Mouse (Mus musculus) Patski (cell line): ENCODE measurements around the gene Pald1. TPM values are rescaled to one million over a fixed set of nuclear protein-coding genes. Genes with fewer than 3 reads are reported as not detected.
A peak's percentile ranks its signal among the peaks of the same experiment; 100 is the strongest.

ENCODE experiments used
- ATAC-seq: fragments of 100-300 bp; one replicate; pipeline ENCODE4 v1.8.0; 2021
- CTCF ChIA-PET: fragments of 350-600 bp; sonication (Branson Sonifier 250); formaldehyde crosslinking; loops from one replicate; lab custom pipeline; 2022; ENCODE audit warnings: inconsistent platforms; lab: Charles Lee
- POLR2A ChIA-PET: fragments of 350-600 bp; sonication (Branson Sonifier 250); formaldehyde crosslinking; loops from one replicate; lab custom pipeline; 2022; ENCODE audit warnings: antibody characterized with exemption, inconsistent platforms; lab: Charles Lee
- DNase-seq: peaks from one replicate; pipeline ENCODE4 v3.0.0-alpha.2; 2011; ENCODE audit warnings: low read depth, low spot score
- H3K27me3 ChIP-seq: fragments of 371-371 bp; one replicate; pipeline ENCODE4 v1.5.1; 2021
- CTCF ChIP-seq: fragments of 100-300 bp; IDR thresholded peaks from one replicate; pipeline ENCODE4 v1.5.1; 2021
- in situ Hi-C: fragments of 300-500 bp; cut with MboI; formaldehyde crosslinking; loops from 3 replicates; pipeline ENCODE4 v1.11.1; 2018; ENCODE audit warnings: low pct_unique_long_range_greater_than_20kb, mixed read lengths
- polyA plus RNA-seq: library from polyadenylated mRNA; unstranded; gene quantifications from one replicate; pipeline ENCODE4 v1.2.3, GENCODE M21; 2021

Gene Pald1
- polyA plus RNA-seq, 1 experiment from 2014 or later, result 14.5 TPM

DNA sequence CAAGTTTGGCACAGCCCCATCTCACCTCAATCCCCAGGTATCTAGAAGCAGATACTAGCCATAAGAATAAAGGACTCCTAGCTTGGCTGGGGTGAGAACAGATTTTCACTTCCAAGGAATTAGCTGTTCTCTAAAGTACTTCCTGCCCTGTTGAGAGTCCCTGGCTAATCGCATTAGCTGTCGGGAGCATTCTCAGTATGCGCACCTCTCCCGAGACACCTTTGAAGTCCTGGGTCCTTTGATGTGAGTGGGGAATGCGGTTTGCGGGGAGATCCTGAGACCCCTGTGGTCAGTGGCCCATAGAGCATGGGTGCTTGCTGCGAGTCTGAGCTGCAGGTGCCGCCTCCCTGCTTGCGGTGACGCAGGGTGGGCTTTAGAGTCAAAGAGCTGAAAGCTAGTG lies 22.6 kb upstream of the Pald1 start:
- no peak for ATAC-seq
- no peak for TF ChIP-seq CTCF
- POLR2A ChIA-PET, result no interaction called here

DNA sequence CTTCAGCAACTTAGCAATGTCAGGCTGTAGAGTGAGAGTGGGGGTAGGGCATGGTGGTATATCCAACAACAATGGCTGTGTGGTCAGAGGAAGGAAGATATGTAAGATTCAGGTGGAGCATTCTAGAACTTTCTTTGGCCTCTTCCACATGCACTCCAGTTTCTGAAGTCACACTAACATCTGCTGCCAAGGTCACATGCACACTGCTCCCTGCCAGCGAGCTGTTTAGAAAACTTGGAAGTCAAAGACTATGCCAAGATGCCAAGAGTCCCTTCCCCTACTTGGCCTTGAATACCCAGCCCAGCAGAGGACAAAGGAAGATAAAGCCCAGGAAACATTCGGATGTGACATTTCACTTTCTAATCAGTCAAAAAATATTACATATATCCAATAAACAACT lies 19.6 kb upstream of the Pald1 start:
- ChIA-PET CTCF (interaction anchor here (0.6 to 1.3 kb wide), 5 partner anchors 59 to 203 kb away, joined by 3 to 4 read pairs (median 3); no protein-coding TSS in a partner anchor), POLR2A (no interaction called here)
- DNase-seq (no peak), ATAC-seq (no peak)
- TF ChIP-seq CTCF, result no peak
- no peaks in the 10 kb centered on the region for H3K27me3 ChIP-seq
- in situ Hi-C loops, result no loop called here

More for the DNA sequence above, 22.6 kb upstream of the Pald1 start:
- H3K27me3 ChIP-seq, result no peaks in the 10 kb centered on the region
- CTCF ChIA-PET, result interaction anchor here (1.4 kb wide), 1 partner anchor 16 kb away, joined by 3 read pairs; no protein-coding TSS in a partner anchor
- in situ Hi-C loops, result loop anchor here (5.0 kb wide), 1 partner anchor 209 kb away; no protein-coding TSS in a partner anchor
- no peak for DNase-seq

DNA sequence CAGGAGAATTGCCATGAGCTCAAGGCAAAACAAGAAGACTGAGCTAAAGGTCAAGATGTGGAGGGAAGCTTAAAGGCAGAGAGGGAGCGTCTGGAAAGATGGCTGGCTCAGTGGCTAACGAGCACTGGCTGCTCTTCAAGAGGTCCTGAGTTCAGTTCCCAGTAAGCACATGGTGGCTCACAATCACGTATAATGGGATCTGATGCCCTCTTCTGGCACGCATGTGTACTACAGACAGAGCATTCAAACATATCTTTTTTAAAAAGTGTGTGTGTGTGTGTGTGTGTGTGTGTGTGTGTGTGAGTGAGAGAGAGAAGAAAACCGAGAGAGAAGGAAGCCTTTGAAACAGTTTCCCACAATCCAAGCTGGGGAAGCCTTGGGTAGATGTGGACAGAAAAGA lies 19.1 kb upstream of the Pald1 start:
- ChIA-PET POLR2A (no interaction called here), CTCF (interaction anchor here (0.8 to 1.5 kb wide), 5 partner anchors 58 to 203 kb away, joined by 3 to 7 read pairs (median 3); no protein-coding TSS in a partner anchor)
- in situ Hi-C loops, result no loop called here
- no peaks in the 10 kb centered on the region for H3K27me3 ChIP-seq
- TF ChIP-seq CTCF, result peak; percentile 49
- DNase-seq (no peak), ATAC-seq (no peak)

DNA sequence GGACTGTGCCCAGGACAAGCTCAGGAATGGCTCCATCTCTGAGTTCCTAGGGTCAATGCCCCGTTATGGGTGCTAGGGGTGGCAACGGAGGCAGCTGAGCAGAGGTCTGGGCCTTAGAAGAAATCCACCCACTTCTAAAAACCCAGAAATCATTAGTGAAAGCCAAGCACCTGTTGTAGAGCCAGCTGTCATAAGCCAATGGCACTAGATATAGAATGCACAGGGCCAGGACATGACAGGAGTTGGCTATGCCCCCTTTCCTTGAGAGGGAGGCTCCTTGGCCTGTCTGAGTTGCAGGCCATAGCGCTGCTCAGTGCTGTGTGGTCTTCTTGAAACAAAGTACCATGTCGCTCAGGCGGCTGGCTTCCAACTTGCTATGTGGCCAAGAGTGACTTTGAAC lies 17.1 kb upstream of the Pald1 start:
- ChIA-PET POLR2A (no interaction called here), CTCF (interaction anchor here (0.9 to 2.4 kb wide), 6 partner anchors 15 to 201 kb away, joined by 4 to 16 read pairs (median 8); no protein-coding TSS in a partner anchor)
- H3K27me3 ChIP-seq, result no peaks in the 10 kb centered on the region
- no peak for TF ChIP-seq CTCF
- ATAC-seq (no peak), DNase-seq (no peak)
- in situ Hi-C loops, result no loop called here

DNA sequence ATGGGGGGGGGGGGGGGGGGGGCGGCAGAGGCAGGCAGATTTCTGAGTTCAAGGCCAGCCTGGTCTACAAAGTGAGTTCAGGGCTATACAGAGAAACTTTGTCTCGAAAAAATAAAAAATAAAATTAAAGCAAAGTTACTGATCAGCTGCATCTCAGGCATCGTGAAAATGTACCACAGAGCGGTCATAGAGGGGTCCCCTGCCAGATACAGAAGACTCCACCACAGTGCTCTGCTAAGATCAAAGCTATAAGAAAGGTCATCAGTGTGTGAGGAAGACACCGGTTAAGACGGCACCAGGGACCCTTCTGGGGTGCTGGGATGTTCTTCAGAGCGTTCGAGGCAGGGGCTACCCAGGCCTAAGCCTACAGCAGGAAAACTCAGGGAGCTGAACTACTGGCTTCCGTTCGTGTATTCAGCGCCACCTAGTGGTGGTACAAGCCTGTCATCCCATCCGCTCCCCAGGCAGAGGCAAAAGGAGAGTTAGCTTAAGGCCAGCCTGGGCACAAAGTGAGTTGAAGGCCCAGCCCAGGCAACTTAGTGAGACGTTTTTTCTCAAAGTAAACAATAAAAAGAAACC lies 15.9 kb upstream of the Pald1 start:
- H3K27me3 ChIP-seq, result no peaks in the 10 kb centered on the region
- ChIA-PET POLR2A (interaction anchor here (1.0 to 1.2 kb wide), 2 partner anchors 58 to 59 kb away, joined by 3 to 4 read pairs; no protein-coding TSS in a partner anchor), CTCF (interaction anchor here (0.8 to 2.4 kb wide), 18 partner anchors 8 to 215 kb away, joined by 3 to 16 read pairs (median 3); no protein-coding TSS in a partner anchor)
- DNase-seq (no peak), ATAC-seq (peak; percentile 57)
- TF ChIP-seq CTCF, result peak; percentile 93
- in situ Hi-C loops, result loop anchor here (5.0 kb wide), 1 partner anchor 57 kb away; no protein-coding TSS in a partner anchor

DNA sequence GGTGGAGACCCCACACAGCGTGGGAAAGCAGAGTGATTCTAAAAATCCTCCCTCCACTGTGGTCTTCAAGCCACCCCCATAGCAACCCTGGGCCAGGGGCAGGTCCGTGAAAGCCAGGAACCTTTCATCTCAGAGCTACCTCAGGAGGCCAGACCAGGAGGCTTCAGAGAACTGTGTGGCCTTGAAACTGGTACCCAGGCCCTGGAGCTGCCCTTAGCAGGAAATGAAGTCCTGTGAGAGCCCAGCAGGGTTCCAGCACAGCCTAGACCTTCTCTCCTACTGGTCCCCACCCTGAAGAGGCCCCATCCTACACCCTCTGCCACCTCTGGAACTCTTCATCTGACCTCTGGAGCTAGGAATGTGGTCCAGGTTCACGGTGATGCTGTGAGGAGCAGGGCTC lies 14.8 kb upstream of the Pald1 start:
- POLR2A ChIA-PET, result interaction anchor here (1.0 kb wide), 1 partner anchor 18 kb away, joined by 3 read pairs; no protein-coding TSS in a partner anchor
- CTCF ChIA-PET, result interaction anchor here (1.0 to 2.4 kb wide), 3 partner anchors 55 to 198 kb away, joined by 3 to 11 read pairs (median 4); no protein-coding TSS in a partner anchor
- no peaks in the 10 kb centered on the region for H3K27me3 ChIP-seq
- TF ChIP-seq CTCF, result no peak
- in situ Hi-C loops, result loop anchor here (5.0 kb wide), 1 partner anchor 56 kb away; no protein-coding TSS in a partner anchor
- DNase-seq, result no peak
- ATAC-seq, result no peak

DNA sequence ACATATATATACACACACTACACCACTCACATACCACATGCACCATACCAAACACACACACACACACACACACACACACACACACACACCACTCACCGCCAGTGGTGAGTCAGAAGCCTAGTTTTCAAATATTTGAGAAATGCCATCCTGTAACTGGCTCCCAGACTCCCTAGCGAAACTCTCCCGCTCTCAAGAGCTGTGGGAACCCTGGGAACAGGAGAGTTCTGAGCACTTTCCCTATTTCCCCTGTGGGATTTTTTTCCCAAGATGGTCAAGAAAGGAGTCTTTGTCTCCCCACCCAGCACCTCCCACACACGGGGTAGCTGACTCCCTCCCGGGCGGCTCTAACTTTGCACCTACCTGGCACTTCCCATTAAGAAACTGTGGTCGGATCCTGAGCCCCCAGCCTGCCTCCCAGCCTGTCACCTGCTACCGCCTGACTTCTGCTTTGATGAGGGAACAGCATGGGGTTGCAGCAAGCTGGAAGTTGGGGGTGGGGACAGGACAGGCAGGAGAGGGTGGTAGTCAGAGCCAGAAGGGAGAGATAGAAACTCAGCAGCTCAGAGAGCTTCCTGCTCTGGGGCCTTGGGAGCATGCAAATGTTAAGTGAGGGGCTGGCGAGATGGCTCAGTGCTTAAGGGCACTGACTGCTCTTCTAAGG lies 11.3 kb upstream of the Pald1 start:
- CTCF ChIA-PET, result interaction anchor here (1.4 to 1.9 kb wide), 2 partner anchors 50 to 54 kb away, joined by 5 to 7 read pairs; no protein-coding TSS in a partner anchor

DNA sequence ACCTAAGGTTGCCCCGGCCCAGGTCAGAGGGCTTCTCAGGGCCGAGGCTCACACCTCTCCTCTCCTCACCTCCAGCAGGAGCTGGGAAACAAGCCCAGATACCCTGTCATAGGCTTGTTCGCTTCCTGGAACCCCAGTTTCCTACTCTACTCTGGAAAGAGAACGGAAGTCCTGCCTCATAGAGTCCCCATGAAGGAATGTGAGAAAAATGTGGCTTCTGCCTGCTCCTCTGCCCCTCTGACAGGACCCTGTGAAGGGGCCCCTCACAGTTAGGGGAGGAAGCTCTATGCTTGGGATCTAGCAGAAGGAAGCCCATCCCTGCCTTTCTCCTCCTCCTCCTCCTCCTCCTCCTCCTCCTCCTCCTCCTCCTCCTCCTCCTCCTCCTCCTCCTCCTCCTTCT lies 9.3 kb upstream of the Pald1 start:
- in situ Hi-C loops, result no loop called here
- ChIA-PET CTCF (no interaction called here), POLR2A (interaction anchor here (1.4 kb wide), 1 partner anchor 10 kb away, joined by 3 read pairs; no protein-coding TSS in a partner anchor)
- H3K27me3 ChIP-seq, result peaks cover 4% of the 10 kb centered on the region
- no peak for DNase-seq
- ATAC-seq, result no peak
- no peak for TF ChIP-seq CTCF

More for the DNA sequence above, 11.3 kb upstream of the Pald1 start:
- POLR2A ChIA-PET, result no interaction called here
- DNase-seq, result no peak
- no peak for ATAC-seq
- in situ Hi-C loops, result loop anchor here (5.0 kb wide), 1 partner anchor 52 kb away; no protein-coding TSS in a partner anchor
- peaks cover 4% of the 10 kb centered on the region for H3K27me3 ChIP-seq
- TF ChIP-seq CTCF, result no peak

DNA sequence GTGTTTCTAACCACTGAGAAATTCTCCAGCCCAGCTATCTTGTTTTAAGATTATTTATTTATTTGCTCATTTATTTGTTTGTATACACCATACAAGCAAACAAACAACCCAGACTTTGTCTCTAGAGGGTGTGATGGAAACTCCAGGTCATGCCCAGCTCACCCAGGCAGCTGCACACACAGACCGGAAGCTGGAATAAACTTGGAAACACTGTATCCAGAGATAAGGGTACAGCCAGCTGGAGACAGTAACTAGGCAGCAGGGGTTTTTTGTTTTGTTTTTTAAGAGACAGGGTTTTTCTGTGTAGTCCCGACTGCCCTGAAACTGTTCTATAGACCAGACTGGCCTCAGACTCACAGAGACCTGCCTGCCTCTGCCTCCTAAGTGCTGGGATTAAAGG lies 6.8 kb upstream of the Pald1 start:
- DNase-seq, result no peak
- POLR2A ChIA-PET, result no interaction called here
- H3K27me3 ChIP-seq, result peaks cover 4% of the 10 kb centered on the region
- TF ChIP-seq CTCF, result no peak
- CTCF ChIA-PET, result no interaction called here
- no peak for ATAC-seq
- in situ Hi-C loops, result no loop called here

DNA sequence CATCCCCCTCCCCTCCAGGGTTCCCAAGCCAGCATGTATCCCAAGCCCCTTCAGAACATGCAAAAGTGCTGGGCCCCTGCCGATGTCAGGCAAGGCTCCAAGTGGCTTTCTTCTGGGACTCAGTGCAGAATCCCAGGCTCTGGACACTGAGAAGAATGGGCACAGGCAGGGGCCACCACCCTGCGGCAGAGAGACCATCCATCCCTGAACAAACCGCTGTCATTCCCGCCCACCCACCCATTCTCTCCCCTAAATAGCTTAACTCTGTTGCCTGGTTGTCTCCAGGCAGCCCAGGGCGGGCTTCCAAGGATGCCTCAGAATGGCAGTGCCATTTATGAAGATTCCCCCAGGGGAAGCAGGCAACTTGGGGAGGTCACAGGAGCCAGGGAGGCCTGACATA lies 5.7 kb upstream of the Pald1 start:
- ATAC-seq (no peak), DNase-seq (no peak)

More for the DNA sequence above, 5.7 kb upstream of the Pald1 start:
- H3K27me3 ChIP-seq, result peaks cover 4% of the 10 kb centered on the region
- ChIA-PET POLR2A (no interaction called here), CTCF (no interaction called here)
- TF ChIP-seq CTCF, result no peak
- in situ Hi-C loops, result no loop called here
